Mouse (Mus musculus) gastrocnemius, postnatal 36 days (tissue): ENCODE measurements around the gene Prss57. TPM values are rescaled to one million over a fixed set of nuclear protein-coding genes. Genes with fewer than 3 reads are reported as not detected.

Source experiments
- DNase-seq, 2 experiments: peaks; one replicate each; pipeline ENCODE4 v3.0.0; 2022
- intact Hi-C: fragments of 180-260 bp; cut with DNase I; formaldehyde crosslinking; loops from one replicate; pipeline ENCODE4 v1.15.1; 2025
- total RNA-seq, 2 experiments: library from RNA; stranded (reverse); gene quantifications; 2 replicates each; pipeline ENCODE4 v1.2.3; 2021

Prss57 gene
- total RNA-seq, 2 experiments from 2014 or later: not detected

GRCm38 (mm10) chr10:79733847-79734246 is 56.9 kb downstream of the Prss57 start:
- intact Hi-C loops: no loop called here
- DNase-seq: no peak

- intact Hi-C loops: no loop called here
- DNase-seq: no peak
Measured at GRCm38 (mm10) chr10:79732500-79732899, 58.3 kb downstream of the Prss57 start.

Other genes starting within 250 kb of the Prss57 start
- 10 to 100 TPM; 14.0 to 15.2 TPM for gene Mier2, start 235.8 kb downstream of the Prss57 start, total RNA-seq
- not detected for gene Theg, start 203.6 kb downstream of the Prss57 start, total RNA-seq
- gene C2cd4c, start 176.9 kb downstream of the Prss57 start, total RNA-seq: under 1 TPM; 0.10 to 0.25 TPM
- 1 to 10 TPM; 2.3 to 2.5 TPM for gene Shc2, start 153.0 kb downstream of the Prss57 start, total RNA-seq
- gene Odf3l2, start 145.2 kb downstream of the Prss57 start, total RNA-seq: 10 to 100 TPM; 55.1 to 58.1 TPM
- gene Madcam1, start 126.4 kb downstream of the Prss57 start, total RNA-seq: not detected
- 10 to 100 TPM; 19.2 to 19.6 TPM for gene Tpgs1, start 121.6 kb downstream of the Prss57 start, total RNA-seq
- gene Cdc34, start 108.8 kb downstream of the Prss57 start, total RNA-seq: 100 to 1,000 TPM; 344 to 378 TPM
- 1 to 10 TPM; 4.4 to 6.0 TPM for gene Gzmm, start 101.9 kb downstream of the Prss57 start, total RNA-seq
- gene Bsg, start 86.5 kb downstream of the Prss57 start, total RNA-seq: 100 to 1,000 TPM; 528 to 635 TPM
- under 1 TPM; 0.72 to 0.79 TPM for gene Hcn2, start 74.3 kb downstream of the Prss57 start, total RNA-seq
- gene Polrmt, start 44.4 kb downstream of the Prss57 start, total RNA-seq: 10 to 100 TPM; 29.4 to 33.2 TPM
- gene Fgf22, start 35.9 kb downstream of the Prss57 start, total RNA-seq: not detected
- 10 to 100 TPM; 35.1 to 40.1 TPM for gene Rnf126, start 24.0 kb downstream of the Prss57 start, total RNA-seq
- gene Fstl3, start 13.7 kb downstream of the Prss57 start, total RNA-seq: 1 to 10 TPM; 1.2 to 1.8 TPM
- gene Palm, start 2.6 kb upstream of the Prss57 start, total RNA-seq: 10 to 100 TPM; 13.8 to 21.4 TPM
- gene Misp, start 30.0 kb upstream of the Prss57 start, total RNA-seq: not detected
- gene Ptbp1, start 63.5 kb upstream of the Prss57 start, total RNA-seq: 10 to 100 TPM; 17.2 to 17.4 TPM
- gene Prtn3, start 83.5 kb upstream of the Prss57 start, total RNA-seq: not detected
- gene Plppr3, start 83.7 kb upstream of the Prss57 start, total RNA-seq: not detected
- not detected for gene Elane, start 95.3 kb upstream of the Prss57 start, total RNA-seq
- gene Cfd, start 99.9 kb upstream of the Prss57 start, total RNA-seq: 10 to 100 TPM; 47.6 to 86.0 TPM
- gene Med16, start 118.0 kb upstream of the Prss57 start, total RNA-seq: 10 to 100 TPM; 27.5 to 35.3 TPM
- gene Gm26602, start 119.9 kb upstream of the Prss57 start, total RNA-seq: not detected
- under 1 TPM in 1 of 2 experiments, not detected in 1; 0.23 TPM for gene Kiss1r, start 126.0 kb upstream of the Prss57 start, total RNA-seq
- gene R3hdm4, start 130.2 kb upstream of the Prss57 start, total RNA-seq: 100 to 1,000 TPM; 114 to 118 TPM
- 1 to 10 TPM; 1.3 to 1.8 TPM for gene Arid3a, start 136.1 kb upstream of the Prss57 start, total RNA-seq
- 10 to 100 TPM; 17.5 to 23.9 TPM for gene Wdr18, start 169.2 kb upstream of the Prss57 start, total RNA-seq
- under 1 TPM; 0.07 to 0.15 TPM for gene Grin3b, start 179.8 kb upstream of the Prss57 start, total RNA-seq
- 10 to 100 TPM; 71.5 to 72.4 TPM for gene Tmem259, start 193.4 kb upstream of the Prss57 start, total RNA-seq
- 1 to 10 TPM; 5.2 to 6.0 TPM for gene Cnn2, start 197.6 kb upstream of the Prss57 start, total RNA-seq
- gene Abca7, start 205.5 kb upstream of the Prss57 start, total RNA-seq: 1 to 10 TPM; 5.4 to 5.8 TPM
- gene Arhgap45, start 225.7 kb upstream of the Prss57 start, total RNA-seq: 1 to 10 TPM; 1.1 to 2.7 TPM
- gene Polr2e, start 248.8 kb upstream of the Prss57 start, total RNA-seq: 10 to 100 TPM; 36.0 to 42.5 TPM